Mouse (Mus musculus): ENCODE results near the gene Dnajb4. TPM values are rescaled to one million over a fixed set of nuclear protein-coding genes. Genes with fewer than 3 reads are reported as not detected.

Dnajb4 gene
- polyA plus RNA-seq, 1 experiment from 2014 or later, result 36.5 TPM

DNA sequence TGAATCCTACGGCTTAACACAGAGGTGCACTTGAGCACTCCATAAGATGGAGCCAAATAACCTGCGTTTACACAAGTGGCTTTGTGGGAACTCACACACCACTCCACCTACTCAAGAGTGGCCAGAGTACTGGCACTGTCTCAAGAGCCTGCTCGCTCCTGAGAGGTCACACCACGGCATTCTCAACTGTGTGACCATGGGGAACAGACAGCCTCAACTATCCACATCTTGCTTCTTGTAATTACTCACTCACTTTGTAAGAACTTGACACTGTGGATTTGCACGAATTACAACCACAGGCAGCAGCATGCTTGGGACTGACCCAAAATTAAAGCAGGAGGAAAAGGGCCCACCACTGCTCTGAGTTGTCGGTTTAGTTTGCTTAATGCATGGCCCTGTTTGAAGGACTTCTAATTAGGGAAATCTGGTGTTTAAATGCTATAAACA lies 18.3 kb downstream of the Dnajb4 start:
- Histone ChIP-seq H3K27ac (replicated peaks; ENCODE audit: low read depth, low read length) (peak overlapping the region; percentile 86), H3K4me1 (ENCODE audit: control insufficient read depth, insufficient read depth, low read length) (peaks cover 11% of the 10 kb centered on the region), H3K4me2 (ENCODE audit: low read depth, low read length) (peak overlapping the region; percentile 73), H3K27me3 (replicated peaks; ENCODE audit: control insufficient read depth, insufficient read depth, low read length) (no peaks in the 10 kb centered on the region), H3K36me3 (ENCODE audit: control insufficient read depth, insufficient read depth, low read length) (0 out of 2 replicates have a peak, but pooled peaks cover under 1% of the 10 kb centered on the region), H3K9me3 (ENCODE audit: control insufficient read depth, low read length) (no peaks in the 10 kb centered on the region), H3K9ac (ENCODE audit: low read depth, low read length) (peak overlapping the region; percentile 63), H3K4me3 (ENCODE audit: low read depth, low read length) (peak overlapping the region; percentile 56)
- DNase-seq (ENCODE audit: low spot score) (peak; percentile 58), ATAC-seq (ENCODE audit: low read depth) (0 out of 2 replicates have a peak, but pooled peaks have one; percentile 7)
- WGBS, result 7% methylated on average over 6 of the region's 6 CpGs

DNA sequence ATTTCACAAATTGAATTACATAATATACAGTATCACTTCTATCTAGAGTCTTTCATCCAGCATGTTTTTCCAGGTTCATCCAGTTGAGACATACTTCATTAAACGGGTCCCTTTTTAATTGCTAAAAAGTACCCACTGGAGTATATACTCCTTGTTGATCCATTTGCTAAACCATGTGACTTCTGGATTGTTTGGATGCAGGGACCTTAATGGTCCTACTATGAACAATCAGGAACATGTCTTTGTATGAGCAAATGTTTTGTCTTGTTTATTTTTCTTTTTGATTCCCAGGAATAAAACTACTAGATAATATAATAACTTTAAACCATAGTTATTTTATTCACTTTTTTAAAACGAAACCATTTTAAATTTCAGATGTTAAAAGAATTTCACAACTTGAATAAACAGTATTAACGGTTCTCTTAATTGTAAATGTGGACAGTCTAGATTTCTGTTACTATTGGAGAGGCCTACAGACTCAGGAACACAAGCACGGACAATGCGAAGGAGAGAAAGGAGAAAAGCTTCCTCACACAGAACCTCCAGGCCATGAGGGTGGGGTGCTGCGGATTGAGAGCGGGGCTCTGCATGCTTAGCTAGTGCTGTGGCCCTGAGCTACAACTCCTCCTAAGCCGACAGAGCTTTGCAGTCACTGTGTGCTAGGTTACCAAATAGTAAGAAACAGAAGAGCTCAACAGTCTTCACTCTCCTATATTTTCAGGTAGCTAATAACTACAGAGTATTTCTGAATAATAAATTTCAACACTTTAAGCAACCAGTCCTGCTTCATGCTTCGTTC lies 19.2 kb downstream of the Dnajb4 start:
- peak overlapping the region; percentile 61 for H3K9ac ChIP-seq (ENCODE audit: low read depth, low read length)
- H3K4me3 ChIP-seq (ENCODE audit: low read depth, low read length), result peak overlapping the region; percentile 28
- 71% methylated on average over 9 of the region's 9 CpGs for WGBS

DNA sequence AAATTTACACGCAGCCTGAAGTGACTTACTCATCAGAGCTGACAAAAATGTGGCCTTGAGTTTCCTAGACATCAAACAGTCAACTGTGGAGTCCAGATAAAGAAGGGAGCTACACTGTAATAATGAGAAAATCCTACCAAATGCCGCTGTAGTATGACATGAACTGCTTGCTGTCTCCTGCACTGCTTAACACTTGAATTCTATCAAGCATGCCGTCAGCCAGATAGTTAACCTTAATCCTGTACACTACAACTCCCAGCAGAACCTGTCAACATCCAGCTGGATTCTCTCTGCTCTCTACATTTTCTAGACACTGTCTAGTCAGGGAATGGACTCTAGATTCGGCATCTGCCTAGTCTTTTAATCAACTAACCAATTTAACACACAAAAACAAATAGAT lies 20.8 kb downstream of the Dnajb4 start:
- H3K4me3 ChIP-seq (ENCODE audit: low read depth, low read length), result no peak overlapping the region
- H3K36me3 ChIP-seq (ENCODE audit: control insufficient read depth, insufficient read depth, low read length), result peaks cover 21% of the 10 kb centered on the region; the same call in 1 of the 2 replicates
- no peaks in the 10 kb centered on the region for H3K27me3 ChIP-seq (replicated peaks; ENCODE audit: control insufficient read depth, insufficient read depth, low read length)
- H3K9me3 ChIP-seq (ENCODE audit: control insufficient read depth, low read length), result no peaks in the 10 kb centered on the region
- WGBS, result 55% methylated on average over 4 of the region's 4 CpGs
- ATAC-seq (ENCODE audit: low read depth) (no peak), DNase-seq (ENCODE audit: low spot score) (no peak)
- peaks cover 11% of the 10 kb centered on the region for H3K4me1 ChIP-seq (ENCODE audit: control insufficient read depth, insufficient read depth, low read length)
- no peak overlapping the region for H3K9ac ChIP-seq (ENCODE audit: low read depth, low read length)
- H3K4me2 ChIP-seq (ENCODE audit: low read depth, low read length), result peak overlapping the region; percentile 26; the same call in 1 of the 2 replicates
- no peak overlapping the region for H3K27ac ChIP-seq (replicated peaks; ENCODE audit: low read depth, low read length)

More for the DNA sequence above, 19.2 kb downstream of the Dnajb4 start:
- ATAC-seq (ENCODE audit: low read depth), result no peak
- H3K9me3 ChIP-seq (ENCODE audit: control insufficient read depth, low read length), result no peaks in the 10 kb centered on the region
- H3K27ac ChIP-seq (replicated peaks; ENCODE audit: low read depth, low read length), result peak overlapping the region; percentile 52
- DNase-seq (ENCODE audit: low spot score), result peak; percentile 17
- H3K4me2 ChIP-seq (ENCODE audit: low read depth, low read length), result peak overlapping the region; percentile 73
- no peaks in the 10 kb centered on the region for H3K27me3 ChIP-seq (replicated peaks; ENCODE audit: control insufficient read depth, insufficient read depth, low read length)
- H3K4me1 ChIP-seq (ENCODE audit: control insufficient read depth, insufficient read depth, low read length), result peaks cover 11% of the 10 kb centered on the region
- peaks cover 10% of the 10 kb centered on the region; the same call in 1 of the 2 replicates for H3K36me3 ChIP-seq (ENCODE audit: control insufficient read depth, insufficient read depth, low read length)

DNA sequence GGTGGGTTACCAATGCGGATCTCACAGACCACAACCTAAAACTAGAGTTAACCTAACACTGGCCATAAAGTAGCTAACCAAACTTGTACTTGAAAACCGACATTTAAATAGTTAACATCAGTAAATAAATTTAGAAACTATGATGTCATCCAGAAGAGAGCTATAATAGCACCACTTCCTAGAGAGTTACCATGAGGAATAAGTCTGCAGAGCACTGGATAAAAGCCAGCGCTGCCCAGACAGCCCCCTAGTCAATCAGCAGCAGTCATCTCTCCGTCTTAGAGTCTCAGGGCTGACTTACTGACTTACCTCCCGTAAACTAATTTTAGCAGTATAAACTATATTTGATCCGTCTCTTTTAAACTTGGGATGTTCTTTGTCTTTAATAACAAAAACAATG lies 24.0 kb downstream of the Dnajb4 start:
- 70% methylated on average over 6 of the region's 6 CpGs for WGBS
- DNase-seq (ENCODE audit: low spot score) (no peak), ATAC-seq (ENCODE audit: low read depth) (no peak)
- Histone ChIP-seq H3K9ac (ENCODE audit: low read depth, low read length) (no peak overlapping the region), H3K9me3 (ENCODE audit: control insufficient read depth, low read length) (no peaks in the 10 kb centered on the region), H3K27ac (replicated peaks; ENCODE audit: low read depth, low read length) (no peak overlapping the region), H3K4me3 (ENCODE audit: low read depth, low read length) (no peak overlapping the region), H3K4me2 (ENCODE audit: low read depth, low read length) (no peak overlapping the region), H3K27me3 (replicated peaks; ENCODE audit: control insufficient read depth, insufficient read depth, low read length) (no peaks in the 10 kb centered on the region), H3K36me3 (ENCODE audit: control insufficient read depth, insufficient read depth, low read length) (peaks cover 27% of the 10 kb centered on the region; the same call in 1 of the 2 replicates), H3K4me1 (ENCODE audit: control insufficient read depth, insufficient read depth, low read length) (peaks cover 3% of the 10 kb centered on the region)

DNA sequence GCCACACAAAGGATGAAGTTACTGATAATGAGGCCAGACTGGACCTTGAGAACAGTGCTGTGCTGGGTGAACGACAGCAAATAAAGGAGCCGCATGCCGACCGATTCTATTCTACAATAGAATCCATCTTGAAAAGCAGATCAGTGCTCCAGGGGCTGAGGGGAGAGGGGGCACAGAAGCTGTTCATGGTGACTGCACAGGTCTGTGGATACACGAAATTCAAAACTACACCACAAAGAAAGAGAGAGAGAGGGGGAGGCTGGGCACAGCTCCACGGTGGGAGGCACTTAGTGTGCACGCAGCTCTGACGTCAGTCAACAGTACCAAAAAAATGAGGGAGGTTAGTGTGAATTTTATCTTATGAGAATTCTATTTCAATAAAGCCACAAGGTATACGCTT lies 26.6 kb downstream of the Dnajb4 start:
- Histone ChIP-seq H3K4me3 (ENCODE audit: low read depth, low read length) (no peak overlapping the region), H3K27me3 (replicated peaks; ENCODE audit: control insufficient read depth, insufficient read depth, low read length) (no peaks in the 10 kb centered on the region), H3K9me3 (ENCODE audit: control insufficient read depth, low read length) (no peaks in the 10 kb centered on the region), H3K4me1 (ENCODE audit: control insufficient read depth, insufficient read depth, low read length) (no peaks in the 10 kb centered on the region), H3K36me3 (ENCODE audit: control insufficient read depth, insufficient read depth, low read length) (peaks cover 27% of the 10 kb centered on the region; the same call in 1 of the 2 replicates), H3K27ac (replicated peaks; ENCODE audit: low read depth, low read length) (no peak overlapping the region), H3K9ac (ENCODE audit: low read depth, low read length) (no peak overlapping the region), H3K4me2 (ENCODE audit: low read depth, low read length) (no peak overlapping the region)
- no peak for DNase-seq (ENCODE audit: low spot score)
- ATAC-seq (ENCODE audit: low read depth), result no peak
- 82% methylated on average over 9 of the region's 9 CpGs for WGBS

DNA sequence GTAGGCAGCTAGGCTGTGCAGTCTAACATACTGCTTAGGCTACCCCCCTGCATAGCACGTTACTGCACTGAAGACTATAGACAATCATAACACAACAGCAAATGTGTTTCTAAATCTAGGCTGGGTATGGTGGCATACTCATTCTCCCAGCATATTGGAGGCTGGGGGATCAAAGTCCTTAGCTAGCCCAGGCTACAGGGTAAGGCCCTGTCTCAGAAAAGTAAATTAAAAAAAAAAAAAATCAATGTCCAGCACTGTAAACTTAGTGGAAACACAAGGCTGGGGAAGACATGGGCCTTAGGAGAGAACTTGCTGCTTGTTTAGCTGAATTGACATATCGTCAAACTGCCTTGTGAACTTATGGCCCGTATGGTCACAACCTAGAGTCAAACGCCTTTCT lies 29.5 kb downstream of the Dnajb4 start:
- no peaks in the 10 kb centered on the region for H3K27me3 ChIP-seq (replicated peaks; ENCODE audit: control insufficient read depth, insufficient read depth, low read length)
- no peak overlapping the region for H3K9ac ChIP-seq (ENCODE audit: low read depth, low read length)
- DNase-seq (ENCODE audit: low spot score), result no peak
- H3K4me3 ChIP-seq (ENCODE audit: low read depth, low read length), result no peak overlapping the region
- H3K9me3 ChIP-seq (ENCODE audit: control insufficient read depth, low read length), result no peaks in the 10 kb centered on the region
- no peak overlapping the region for H3K27ac ChIP-seq (replicated peaks; ENCODE audit: low read depth, low read length)
- ATAC-seq (ENCODE audit: low read depth), result no peak
- 93% methylated on average over 4 of the region's 4 CpGs for WGBS
- no peaks in the 10 kb centered on the region for H3K4me1 ChIP-seq (ENCODE audit: control insufficient read depth, insufficient read depth, low read length)
- peaks cover 15% of the 10 kb centered on the region; the same call in 1 of the 2 replicates for H3K36me3 ChIP-seq (ENCODE audit: control insufficient read depth, insufficient read depth, low read length)
- no peak overlapping the region for H3K4me2 ChIP-seq (ENCODE audit: low read depth, low read length)

DNA sequence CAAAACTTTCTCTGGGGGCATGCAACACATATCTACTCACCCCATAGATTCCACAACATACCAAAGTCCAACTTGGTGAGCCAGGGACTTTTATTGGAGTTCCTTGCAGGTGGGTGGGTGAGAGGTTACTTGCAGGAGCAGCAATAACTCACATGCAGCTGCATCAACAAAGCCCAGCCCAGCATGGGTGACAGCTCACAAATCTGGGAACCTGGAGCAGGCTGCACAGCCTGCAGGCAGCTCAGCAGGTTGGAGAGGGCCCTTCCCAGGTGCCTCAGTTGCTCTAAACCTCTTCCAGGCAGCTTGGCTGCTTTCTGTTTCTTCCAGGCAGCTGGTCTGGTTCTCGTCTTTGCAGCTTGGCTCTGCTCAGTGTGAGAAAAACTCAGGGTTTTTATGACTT lies 30.8 kb downstream of the Dnajb4 start:
- Histone ChIP-seq H3K4me1 (ENCODE audit: control insufficient read depth, insufficient read depth, low read length) (no peaks in the 10 kb centered on the region), H3K27me3 (replicated peaks; ENCODE audit: control insufficient read depth, insufficient read depth, low read length) (no peaks in the 10 kb centered on the region), H3K36me3 (ENCODE audit: control insufficient read depth, insufficient read depth, low read length) (0 out of 2 replicates have a peak, but pooled peaks cover 6% of the 10 kb centered on the region), H3K4me3 (ENCODE audit: low read depth, low read length) (no peak overlapping the region), H3K9me3 (ENCODE audit: control insufficient read depth, low read length) (no peaks in the 10 kb centered on the region), H3K9ac (ENCODE audit: low read depth, low read length) (no peak overlapping the region), H3K27ac (replicated peaks; ENCODE audit: low read depth, low read length) (no peak overlapping the region), H3K4me2 (ENCODE audit: low read depth, low read length) (no peak overlapping the region)
- ATAC-seq (ENCODE audit: low read depth) (no peak), DNase-seq (ENCODE audit: low spot score) (no peak)
- 56% methylated on average over 1 of the region's 1 CpGs for WGBS

DNA sequence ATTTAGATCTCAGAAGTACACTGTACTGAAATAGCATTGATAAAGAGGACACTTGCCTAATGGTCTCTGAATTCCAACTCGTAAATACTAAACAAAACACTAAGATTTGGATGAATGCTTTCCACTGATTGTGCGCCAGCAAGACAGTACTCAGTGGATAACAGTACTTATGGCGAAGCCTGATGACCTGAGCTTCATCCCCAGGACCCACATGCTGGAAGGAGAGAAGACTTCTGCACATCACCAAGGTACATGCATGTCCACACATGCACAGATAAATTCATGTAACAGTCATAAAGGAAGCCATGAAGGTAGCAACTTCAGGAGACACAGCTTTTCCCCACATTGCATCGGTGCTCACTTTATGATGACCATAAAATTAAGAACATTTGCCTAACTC lies 31.3 kb downstream of the Dnajb4 start:
- WGBS, result 90% methylated on average over 4 of the region's 4 CpGs
- no peak overlapping the region for H3K9ac ChIP-seq (ENCODE audit: low read depth, low read length)
- DNase-seq (ENCODE audit: low spot score), result no peak
- no peak overlapping the region for H3K4me3 ChIP-seq (ENCODE audit: low read depth, low read length)
- H3K27ac ChIP-seq (replicated peaks; ENCODE audit: low read depth, low read length), result no peak overlapping the region
- no peak for ATAC-seq (ENCODE audit: low read depth)
- H3K27me3 ChIP-seq (replicated peaks; ENCODE audit: control insufficient read depth, insufficient read depth, low read length), result no peaks in the 10 kb centered on the region
- 0 out of 2 replicates have a peak, but pooled peaks cover 6% of the 10 kb centered on the region for H3K36me3 ChIP-seq (ENCODE audit: control insufficient read depth, insufficient read depth, low read length)
- no peaks in the 10 kb centered on the region for H3K4me1 ChIP-seq (ENCODE audit: control insufficient read depth, insufficient read depth, low read length)
- H3K9me3 ChIP-seq (ENCODE audit: control insufficient read depth, low read length), result no peaks in the 10 kb centered on the region
- H3K4me2 ChIP-seq (ENCODE audit: low read depth, low read length), result no peak overlapping the region

All from embryonic facial prominence, embryonic 14.5 days (tissue).